Mouse (Mus musculus): ENCODE data around the gene Cdh22. TPM values are rescaled to one million over a fixed set of nuclear protein-coding genes. Genes with fewer than 3 reads are reported as not detected.

Cdh22 gene
- polyA plus RNA-seq, 1 experiment from 2014 or later, result 1.0 TPM

DNA sequence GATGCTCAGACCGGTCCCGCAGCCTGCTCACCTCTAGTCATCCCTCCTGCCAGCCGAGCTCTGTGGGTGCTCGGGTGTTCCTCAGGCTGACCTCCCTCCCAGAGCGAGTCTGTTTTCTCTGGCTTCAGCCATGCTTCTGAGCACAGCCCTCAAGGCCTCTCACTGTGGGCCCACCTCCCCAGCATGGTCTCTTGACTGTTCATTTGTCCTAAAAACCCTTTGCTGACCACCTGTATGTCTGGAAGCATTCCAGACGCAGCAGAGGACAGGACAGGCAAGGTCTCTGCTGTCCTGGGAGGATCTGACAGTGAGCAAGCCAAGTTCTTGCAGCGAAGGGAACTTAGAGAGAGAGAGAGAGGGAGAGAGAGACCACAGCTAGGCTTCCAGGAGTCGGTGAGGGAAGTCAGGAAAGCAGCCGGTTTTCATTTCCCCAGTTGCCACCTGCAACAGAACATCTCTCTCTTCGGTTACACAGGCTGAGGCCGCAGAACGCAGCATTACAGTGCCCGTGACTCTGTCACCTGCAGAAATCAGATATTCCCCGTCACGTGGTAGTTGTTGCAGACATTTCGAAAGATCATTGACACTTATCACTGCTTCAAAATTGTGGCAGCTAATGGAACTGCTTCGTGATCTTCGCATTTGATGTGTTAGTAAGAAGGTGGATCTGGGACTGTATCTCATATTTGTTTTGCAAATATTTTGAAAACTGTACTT lies 27.8 kb upstream of the Cdh22 start:
- no peak for TF ChIP-seq EP300 (IDR thresholded peaks at IDR 0.05)
- no peak for TF ChIP-seq CTCF (IDR thresholded peaks at IDR 0.05)
- no peaks in the 10 kb centered on the region for H3K27me3 ChIP-seq (replicated peaks; ENCODE audit: insufficient read depth, low read length)
- WGBS, result 48% methylated on average over 18 of the region's 18 CpGs

GRCm38 (mm10) chr2:165259859-165260258 lies 25.2 kb upstream of the Cdh22 start:
- no peaks in the 10 kb centered on the region for H3K9me3 ChIP-seq (ENCODE audit: low read length)
- 70% methylated on average over 8 of the region's 8 CpGs for WGBS
- TF ChIP-seq EP300 (IDR thresholded peaks at IDR 0.05) (no peak), CTCF (IDR thresholded peaks at IDR 0.05) (no peak)
- no peak overlapping the region for H3K4me2 ChIP-seq (replicated peaks; ENCODE audit: low read depth, low read length)
- H3K4me1 ChIP-seq (ENCODE audit: insufficient read depth, low read depth, low read length), result no peaks in the 10 kb centered on the region
- DNase-seq (ENCODE audit: low spot score) (no peak), ATAC-seq (no peak)
- H3K27ac ChIP-seq (ENCODE audit: low read length), result no peak overlapping the region
- H3K36me3 ChIP-seq (ENCODE audit: insufficient read depth, low read length), result no peaks in the 10 kb centered on the region
- H3K9ac ChIP-seq (replicated peaks; ENCODE audit: low read depth), result no peak overlapping the region
- no peaks in the 10 kb centered on the region for H3K27me3 ChIP-seq (replicated peaks; ENCODE audit: insufficient read depth, low read length)
- H3K4me3 ChIP-seq (ENCODE audit: low read depth, low read length), result no peak overlapping the region

More for the DNA sequence above, 27.8 kb upstream of the Cdh22 start:
- H3K9ac ChIP-seq (replicated peaks; ENCODE audit: low read depth), result no peak overlapping the region
- no peak overlapping the region for H3K4me3 ChIP-seq (ENCODE audit: low read depth, low read length)
- ATAC-seq (no peak), DNase-seq (ENCODE audit: low spot score) (no peak)
- H3K36me3 ChIP-seq (ENCODE audit: insufficient read depth, low read length), result no peaks in the 10 kb centered on the region
- H3K4me1 ChIP-seq (ENCODE audit: insufficient read depth, low read depth, low read length), result no peaks in the 10 kb centered on the region
- no peak overlapping the region for H3K4me2 ChIP-seq (replicated peaks; ENCODE audit: low read depth, low read length)
- no peaks in the 10 kb centered on the region for H3K9me3 ChIP-seq (ENCODE audit: low read length)
- H3K27ac ChIP-seq (ENCODE audit: low read length), result no peak overlapping the region

GRCm38 (mm10) chr2:165258321-165258720 lies 23.7 kb upstream of the Cdh22 start:
- 72% methylated on average over 6 of the region's 6 CpGs for WGBS
- no peak for ATAC-seq
- Histone ChIP-seq H3K4me2 (replicated peaks; ENCODE audit: low read depth, low read length) (no peak overlapping the region), H3K9me3 (ENCODE audit: low read length) (no peaks in the 10 kb centered on the region), H3K9ac (replicated peaks; ENCODE audit: low read depth) (no peak overlapping the region), H3K27me3 (replicated peaks; ENCODE audit: insufficient read depth, low read length) (no peaks in the 10 kb centered on the region), H3K27ac (ENCODE audit: low read length) (no peak overlapping the region), H3K4me1 (ENCODE audit: insufficient read depth, low read depth, low read length) (no peaks in the 10 kb centered on the region), H3K36me3 (ENCODE audit: insufficient read depth, low read length) (no peaks in the 10 kb centered on the region), H3K4me3 (ENCODE audit: low read depth, low read length) (no peak overlapping the region)
- DNase-seq (ENCODE audit: low spot score), result no peak
- TF ChIP-seq EP300 (IDR thresholded peaks at IDR 0.05), result no peak
- TF ChIP-seq CTCF (IDR thresholded peaks at IDR 0.05), result no peak

DNA sequence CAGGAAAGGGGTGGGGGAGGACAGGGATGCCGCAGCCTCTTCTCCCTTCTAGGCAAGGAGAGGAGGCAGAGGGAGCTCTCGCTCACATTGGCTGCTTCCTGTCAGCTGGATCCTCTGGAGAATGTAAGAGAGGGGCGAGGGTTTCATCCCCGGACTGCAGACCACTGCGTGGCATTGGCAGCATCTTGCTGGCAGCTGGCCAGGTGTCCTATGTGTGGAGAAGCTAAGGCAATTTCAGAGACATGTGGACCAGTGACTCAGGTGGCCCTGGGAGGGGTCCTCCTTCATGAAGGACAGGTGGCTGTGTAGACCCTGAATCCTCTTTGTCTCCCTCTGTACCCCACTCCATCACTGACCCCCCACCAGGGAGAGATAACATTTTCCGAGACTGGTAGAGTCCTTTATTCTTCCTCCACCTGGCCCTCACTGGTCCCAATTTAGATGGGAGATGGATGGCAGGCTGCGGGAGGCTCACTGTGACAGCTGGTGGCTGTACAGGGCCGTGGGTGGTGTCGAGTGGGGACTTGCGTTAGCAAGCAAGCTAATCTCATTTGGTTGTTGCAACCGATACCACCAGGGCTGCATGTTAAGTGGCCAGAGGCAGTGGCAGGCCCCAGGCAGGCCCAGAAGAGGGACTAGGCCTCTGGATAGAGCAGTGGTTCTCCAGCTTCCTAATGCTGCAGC lies 22.6 kb upstream of the Cdh22 start:
- 43% methylated on average over 11 of the region's 11 CpGs for WGBS
- H3K27me3 ChIP-seq (replicated peaks; ENCODE audit: insufficient read depth, low read length), result no peaks in the 10 kb centered on the region
- H3K9ac ChIP-seq (replicated peaks; ENCODE audit: low read depth), result no peak overlapping the region
- H3K4me1 ChIP-seq (ENCODE audit: insufficient read depth, low read depth, low read length), result no peaks in the 10 kb centered on the region
- no peak overlapping the region for H3K4me3 ChIP-seq (ENCODE audit: low read depth, low read length)
- H3K4me2 ChIP-seq (replicated peaks; ENCODE audit: low read depth, low read length), result no peak overlapping the region
- no peaks in the 10 kb centered on the region for H3K9me3 ChIP-seq (ENCODE audit: low read length)
- DNase-seq (ENCODE audit: low spot score) (no peak), ATAC-seq (no peak)
- H3K27ac ChIP-seq (ENCODE audit: low read length), result no peak overlapping the region
- no peaks in the 10 kb centered on the region for H3K36me3 ChIP-seq (ENCODE audit: insufficient read depth, low read length)
- TF ChIP-seq EP300 (IDR thresholded peaks at IDR 0.05) (no peak), CTCF (IDR thresholded peaks at IDR 0.05) (no peak)

DNA sequence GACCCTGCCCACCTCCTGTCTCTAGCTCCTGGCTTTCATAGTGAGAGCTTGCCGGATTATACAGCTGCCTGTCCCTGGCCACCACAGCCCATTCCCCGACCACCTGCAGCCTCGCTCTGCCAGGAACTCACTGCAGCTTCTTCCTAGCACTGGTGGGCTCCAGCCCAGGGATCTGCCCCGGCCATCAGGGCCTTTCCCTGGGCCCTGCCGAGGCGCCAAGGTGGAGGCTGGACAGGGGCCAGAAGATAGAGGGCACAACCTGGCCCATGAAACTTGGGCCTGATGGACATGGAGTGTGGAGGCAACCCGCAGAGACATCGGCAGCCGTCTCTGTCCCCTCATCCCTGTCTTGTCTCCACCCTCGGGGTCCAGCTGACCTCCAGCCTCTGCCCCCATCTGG lies 21.6 kb upstream of the Cdh22 start:
- Histone ChIP-seq H3K4me3 (ENCODE audit: low read depth, low read length) (no peak overlapping the region), H3K9me3 (ENCODE audit: low read length) (no peaks in the 10 kb centered on the region), H3K27ac (ENCODE audit: low read length) (no peak overlapping the region), H3K9ac (replicated peaks; ENCODE audit: low read depth) (no peak overlapping the region), H3K27me3 (replicated peaks; ENCODE audit: insufficient read depth, low read length) (no peaks in the 10 kb centered on the region), H3K4me1 (ENCODE audit: insufficient read depth, low read depth, low read length) (no peaks in the 10 kb centered on the region), H3K4me2 (replicated peaks; ENCODE audit: low read depth, low read length) (no peak overlapping the region), H3K36me3 (ENCODE audit: insufficient read depth, low read length) (no peaks in the 10 kb centered on the region)
- 68% methylated on average over 10 of the region's 10 CpGs for WGBS
- ATAC-seq (no peak), DNase-seq (ENCODE audit: low spot score) (no peak)
- TF ChIP-seq EP300 (IDR thresholded peaks at IDR 0.05) (no peak), CTCF (IDR thresholded peaks at IDR 0.05) (no peak)

GRCm38 (mm10) chr2:165253867-165254266 lies 19.2 kb upstream of the Cdh22 start:
- WGBS, result 20% methylated on average over 10 of the region's 10 CpGs
- Histone ChIP-seq H3K27ac (ENCODE audit: low read length) (no peak overlapping the region), H3K9ac (replicated peaks; ENCODE audit: low read depth) (no peak overlapping the region), H3K27me3 (replicated peaks; ENCODE audit: insufficient read depth, low read length) (no peaks in the 10 kb centered on the region), H3K4me3 (ENCODE audit: low read depth, low read length) (no peak overlapping the region), H3K36me3 (ENCODE audit: insufficient read depth, low read length) (no peaks in the 10 kb centered on the region), H3K9me3 (ENCODE audit: low read length) (no peaks in the 10 kb centered on the region), H3K4me2 (replicated peaks; ENCODE audit: low read depth, low read length) (no peak overlapping the region), H3K4me1 (ENCODE audit: insufficient read depth, low read depth, low read length) (no peaks in the 10 kb centered on the region)
- ATAC-seq (no peak), DNase-seq (ENCODE audit: low spot score) (no peak)
- no peak for TF ChIP-seq CTCF (IDR thresholded peaks at IDR 0.05)
- no peak for TF ChIP-seq EP300 (IDR thresholded peaks at IDR 0.05)
